Mouse (Mus musculus) layer of hippocampus, postnatal 36 days (tissue): Measurements from ENCODE around the gene Erfe. TPM values are rescaled to one million over a fixed set of nuclear protein-coding genes. Genes with fewer than 3 reads are reported as not detected.

ENCODE experiments used
- total RNA-seq, 2 experiments: library from RNA; stranded (reverse); gene quantifications; 2 replicates each; pipeline ENCODE4 v1.2.3; 2021

The Erfe gene
- total RNA-seq, 2 experiments from 2014 or later = not detected

Other genes with a start within 250 kb of the Erfe start
- not detected for gene Rbm44, start 221.3 kb upstream of the Erfe start, total RNA-seq
- 10 to 100 TPM; 60.8 to 65.0 TPM for gene Ramp1, start 186.6 kb upstream of the Erfe start, total RNA-seq
- gene Ube2f, start 116.1 kb upstream of the Erfe start, total RNA-seq = 10 to 100 TPM; 53.1 to 57.9 TPM
- 10 to 100 TPM; 19.8 to 22.3 TPM for gene Scly, start 68.1 kb upstream of the Erfe start, total RNA-seq
- under 1 TPM in 1 of 2 experiments, not detected in 1; 0.07 TPM for gene Espnl, start 44.4 kb upstream of the Erfe start, total RNA-seq
- not detected for gene Klhl30, start 15.4 kb upstream of the Erfe start, total RNA-seq
- gene Ilkap, start 32.4 kb downstream of the Erfe start, total RNA-seq = 10 to 100 TPM; 65.3 to 70.8 TPM
- gene Hes6, start 47.6 kb downstream of the Erfe start, total RNA-seq = 10 to 100 TPM; 14.1 to 15.2 TPM
- gene Per2, start 92.9 kb downstream of the Erfe start, total RNA-seq = 10 to 100 TPM; 26.4 to 37.3 TPM
- 10 to 100 TPM; 13.5 to 13.9 TPM for gene Traf3ip1, start 128.2 kb downstream of the Erfe start, total RNA-seq
- gene Asb1, start 174.1 kb downstream of the Erfe start, total RNA-seq = 10 to 100 TPM; 32.7 to 44.4 TPM